Mouse (Mus musculus): ENCODE results near the gene Fdps. TPM values are rescaled to one million over a fixed set of nuclear protein-coding genes. Genes with fewer than 3 reads are reported as not detected.

Fdps gene
- 37.5 and 42.2 TPM in 2 replicates for polyA plus RNA-seq (2012; ENCODE audit: insufficient read depth, insufficient read length, missing spikeins)

GRCm38 (mm10) chr3:89101812-89102494 lies at the start of gene Fdps:
TSS of gene Fdps (minus strand) at chr3:89101959.
- H3K4me3 ChIP-seq (ENCODE audit: insufficient read depth, low read length), result peak within 1 kb of the TSS; percentile 69
- TF ChIP-seq POLR2A (IDR thresholded peaks at IDR 0.05; ENCODE audit: borderline replicate concordance, low read depth, low read length) (no peak), CTCF (IDR thresholded peaks at IDR 0.05; ENCODE audit: low read depth, low read length) (no peak)
- peaks cover 34% of the 10 kb centered on the region for H3K4me1 ChIP-seq (ENCODE audit: control insufficient read depth, insufficient read depth, low read length)
- H3K27ac ChIP-seq (ENCODE audit: insufficient read depth, low read depth, low read length), result peak within 1 kb of the TSS; percentile 76

- Histone ChIP-seq H3K27ac (ENCODE audit: insufficient read depth, low read depth, low read length) (no peak overlapping the region), H3K4me3 (ENCODE audit: insufficient read depth, low read length) (no peak overlapping the region), H3K4me1 (ENCODE audit: control insufficient read depth, insufficient read depth, low read length) (no peaks in the 10 kb centered on the region)
- TF ChIP-seq CTCF (IDR thresholded peaks at IDR 0.05; ENCODE audit: low read depth, low read length), result no peak
- no peak for TF ChIP-seq POLR2A (IDR thresholded peaks at IDR 0.05; ENCODE audit: borderline replicate concordance, low read depth, low read length)
Observed at GRCm38 (mm10) chr3:89148567-89148966, 46.8 kb upstream of the Fdps start.

GRCm38 (mm10) chr3:89147979-89148311 lies 46.2 kb upstream of the Fdps start:
- H3K4me1 ChIP-seq (ENCODE audit: control insufficient read depth, insufficient read depth, low read length), result no peaks in the 10 kb centered on the region
- no peak for TF ChIP-seq POLR2A (IDR thresholded peaks at IDR 0.05; ENCODE audit: borderline replicate concordance, low read depth, low read length)
- TF ChIP-seq CTCF (IDR thresholded peaks at IDR 0.05; ENCODE audit: low read depth, low read length), result no peak
- H3K27ac ChIP-seq (ENCODE audit: insufficient read depth, low read depth, low read length), result no peak overlapping the region
- peak overlapping the region; percentile 16; the same call in 1 of the 2 replicates for H3K4me3 ChIP-seq (ENCODE audit: insufficient read depth, low read length)

- Histone ChIP-seq H3K4me3 (ENCODE audit: insufficient read depth, low read length) (0 out of 2 replicates have a peak overlapping the region, but pooled peaks have one; percentile 16), H3K27ac (ENCODE audit: insufficient read depth, low read depth, low read length) (no peak overlapping the region)
- TF ChIP-seq POLR2A (IDR thresholded peaks at IDR 0.05; ENCODE audit: borderline replicate concordance, low read depth, low read length) (no peak), CTCF (IDR thresholded peaks at IDR 0.05; ENCODE audit: low read depth, low read length) (no peak)
Observed at GRCm38 (mm10) chr3:89147101-89147978, 45.6 kb upstream of the Fdps start.

GRCm38 (mm10) chr3:89145566-89145965 lies 43.8 kb upstream of the Fdps start:
- no peaks in the 10 kb centered on the region for H3K4me1 ChIP-seq (ENCODE audit: control insufficient read depth, insufficient read depth, low read length)
- H3K4me3 ChIP-seq (ENCODE audit: insufficient read depth, low read length), result no peak overlapping the region
- no peak overlapping the region for H3K27ac ChIP-seq (ENCODE audit: insufficient read depth, low read depth, low read length)
- TF ChIP-seq POLR2A (IDR thresholded peaks at IDR 0.05; ENCODE audit: borderline replicate concordance, low read depth, low read length) (no peak), CTCF (IDR thresholded peaks at IDR 0.05; ENCODE audit: low read depth, low read length) (no peak)

More at GRCm38 (mm10) chr3:89147101-89147978, 45.6 kb upstream of the Fdps start:
- H3K4me1 ChIP-seq (ENCODE audit: control insufficient read depth, insufficient read depth, low read length), result no peaks in the 10 kb centered on the region

- Histone ChIP-seq H3K4me1 (ENCODE audit: control insufficient read depth, insufficient read depth, low read length) (no peaks in the 10 kb centered on the region), H3K4me3 (ENCODE audit: insufficient read depth, low read length) (no peak overlapping the region), H3K27ac (ENCODE audit: insufficient read depth, low read depth, low read length) (no peak overlapping the region)
- TF ChIP-seq POLR2A (IDR thresholded peaks at IDR 0.05; ENCODE audit: borderline replicate concordance, low read depth, low read length) (no peak), CTCF (IDR thresholded peaks at IDR 0.05; ENCODE audit: low read depth, low read length) (no peak)
Observed at GRCm38 (mm10) chr3:89144821-89145220, 43.1 kb upstream of the Fdps start.

GRCm38 (mm10) chr3:89136365-89136764 lies 34.6 kb upstream of the Fdps start:
- no peak overlapping the region for H3K27ac ChIP-seq (ENCODE audit: insufficient read depth, low read depth, low read length)

GRCm38 (mm10) chr3:89135958-89136357 lies 34.2 kb upstream of the Fdps start, which contains the start of gene Pklr:
TSS of gene Pklr (plus strand) at chr3:89136142.
- H3K27ac ChIP-seq (ENCODE audit: insufficient read depth, low read depth, low read length), result no peak within 1 kb of the TSS
- TF ChIP-seq CTCF (IDR thresholded peaks at IDR 0.05; ENCODE audit: low read depth, low read length) (no peak), POLR2A (IDR thresholded peaks at IDR 0.05; ENCODE audit: borderline replicate concordance, low read depth, low read length) (no peak)
- H3K4me3 ChIP-seq (ENCODE audit: insufficient read depth, low read length), result no peak within 1 kb of the TSS
- no peaks in the 10 kb centered on the region for H3K4me1 ChIP-seq (ENCODE audit: control insufficient read depth, insufficient read depth, low read length)

More at GRCm38 (mm10) chr3:89136365-89136764, 34.6 kb upstream of the Fdps start:
- Histone ChIP-seq H3K4me1 (ENCODE audit: control insufficient read depth, insufficient read depth, low read length) (no peaks in the 10 kb centered on the region), H3K4me3 (ENCODE audit: insufficient read depth, low read length) (no peak overlapping the region)
- TF ChIP-seq POLR2A (IDR thresholded peaks at IDR 0.05; ENCODE audit: borderline replicate concordance, low read depth, low read length) (no peak), CTCF (IDR thresholded peaks at IDR 0.05; ENCODE audit: low read depth, low read length) (no peak)

GRCm38 (mm10) chr3:89133752-89134151 lies 32.0 kb upstream of the Fdps start:
- TF ChIP-seq CTCF (IDR thresholded peaks at IDR 0.05; ENCODE audit: low read depth, low read length), result no peak
- no peak for TF ChIP-seq POLR2A (IDR thresholded peaks at IDR 0.05; ENCODE audit: borderline replicate concordance, low read depth, low read length)
- H3K27ac ChIP-seq (ENCODE audit: insufficient read depth, low read depth, low read length), result no peak overlapping the region
- no peak overlapping the region for H3K4me3 ChIP-seq (ENCODE audit: insufficient read depth, low read length)
- peaks cover 2% of the 10 kb centered on the region; the same call in 1 of the 2 replicates for H3K4me1 ChIP-seq (ENCODE audit: control insufficient read depth, insufficient read depth, low read length)

All from bone marrow macrophage, adult 2 months (primary cell).